Mouse (Mus musculus): ENCODE results near the gene Zfp704.
"Not testable (repeated sequence)": the region's sequence is repeated elsewhere in the genome, so short reads cannot be mapped to it uniquely, and the experiment has no call there.

Zfp704 gene

DNA sequence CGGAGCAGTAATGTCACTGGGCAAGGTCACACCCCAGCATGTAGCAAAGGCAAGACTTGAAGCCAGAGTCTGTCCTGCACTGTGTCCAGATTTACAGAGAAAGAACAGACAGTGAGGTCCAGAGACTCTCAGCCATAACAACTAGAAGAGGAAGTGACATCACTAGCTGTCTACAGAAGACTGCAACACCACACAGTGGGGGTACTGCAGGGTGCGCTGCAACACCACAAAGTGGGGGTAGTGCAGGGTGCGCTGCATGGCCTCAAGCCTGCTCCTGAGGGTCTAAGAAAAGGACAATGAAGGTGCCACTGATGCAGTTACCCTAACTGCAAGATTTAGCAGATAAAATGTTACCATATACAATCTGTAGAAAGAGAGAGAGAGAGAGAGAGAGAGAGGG is 11.8 kb downstream of the Zfp704 start:
- no peak for DNase-seq (ENCODE audit: low spot score)

DNA sequence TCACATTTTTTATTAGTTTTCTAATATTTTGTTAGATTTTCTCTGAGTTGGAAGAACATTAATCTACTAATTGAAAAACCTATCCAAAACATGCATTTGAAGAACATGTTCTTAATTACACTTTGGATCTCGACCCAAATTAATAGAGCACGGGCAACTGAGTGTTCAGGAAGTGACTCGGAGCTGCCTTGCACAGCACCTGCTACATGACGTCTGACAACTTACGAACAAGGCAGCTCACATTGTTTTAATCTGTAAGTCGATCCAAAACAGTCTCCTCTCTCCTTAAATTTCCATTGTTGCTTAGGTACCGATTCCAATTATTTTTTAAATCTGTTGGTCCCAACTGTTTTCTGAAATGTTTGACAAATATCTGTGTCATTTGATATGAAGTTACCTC is 15.4 kb downstream of the Zfp704 start:
- DNase-seq (ENCODE audit: low spot score): no peak

DNA sequence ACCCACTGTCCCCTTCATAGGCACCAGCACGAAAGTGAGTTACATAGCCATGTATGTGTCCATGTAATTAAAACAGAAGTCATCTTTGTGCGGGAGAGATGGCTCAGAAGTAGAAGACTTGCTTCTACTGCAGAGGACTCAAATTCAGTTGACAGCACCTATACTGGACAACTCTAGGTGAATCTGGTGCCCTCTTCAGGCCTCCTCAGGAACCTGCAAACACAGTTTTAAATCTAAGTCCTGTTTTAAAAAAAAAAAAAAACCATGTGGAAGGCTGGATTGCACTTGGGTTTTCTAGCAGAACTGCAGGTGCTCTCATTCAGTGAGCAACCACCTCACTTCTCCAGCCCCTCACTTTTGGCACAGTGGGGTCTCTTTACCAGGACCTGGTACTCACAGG is 16.1 kb downstream of the Zfp704 start:
- DNase-seq (ENCODE audit: low spot score): no peak

DNA sequence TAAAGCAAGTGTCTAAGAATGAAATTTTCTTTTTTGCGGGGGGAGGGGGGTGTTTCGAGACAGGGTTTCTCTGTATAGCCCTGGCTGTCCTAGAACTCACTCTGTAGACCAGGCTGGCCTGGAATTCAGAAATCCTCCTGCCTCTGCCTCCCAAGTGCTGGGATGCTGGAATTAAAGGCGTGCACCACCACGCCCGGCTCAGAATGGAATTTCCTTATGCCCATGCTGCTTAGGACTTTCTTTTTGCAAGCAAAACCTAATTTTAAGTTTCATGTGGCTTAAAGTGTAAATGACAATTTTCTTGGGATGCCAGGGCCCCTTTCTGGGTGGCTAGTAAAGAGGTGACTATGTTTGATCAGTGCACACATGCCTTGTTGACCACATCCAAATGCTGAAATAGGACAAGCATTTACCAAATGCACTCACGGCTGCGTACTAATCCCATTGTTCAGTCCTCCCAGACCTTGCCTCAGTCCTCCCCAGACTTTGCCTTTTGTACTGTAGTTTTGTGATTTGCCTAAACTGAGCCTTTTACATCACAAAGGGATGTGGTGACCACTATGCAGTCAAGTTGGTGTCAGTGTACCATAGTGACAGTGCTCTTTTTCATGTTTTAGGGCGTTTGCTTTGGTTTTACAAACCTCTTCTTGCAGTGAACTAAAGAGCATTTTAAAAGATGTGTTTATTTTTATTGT is 18.3 kb downstream of the Zfp704 start:
- DNase-seq (ENCODE audit: low spot score): no peak

DNA sequence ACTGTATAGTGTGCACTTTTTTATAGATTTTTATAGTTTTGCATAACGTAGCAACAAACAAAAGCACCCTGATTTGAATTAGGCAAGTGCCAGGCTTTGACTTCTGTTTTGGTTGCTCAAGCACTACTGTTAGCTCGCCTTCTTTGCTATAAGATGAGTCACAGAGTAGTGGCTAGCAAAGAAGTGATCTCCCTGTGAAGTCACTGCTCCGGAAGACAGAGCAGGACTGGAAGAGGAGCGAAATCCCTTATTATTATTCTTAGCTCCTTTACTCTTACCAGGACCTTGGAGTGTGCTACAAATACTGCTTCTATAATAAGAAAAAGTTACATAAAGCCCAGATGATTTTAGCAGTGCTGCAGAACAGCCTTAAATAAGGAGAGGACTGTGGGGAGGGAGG is 21.2 kb downstream of the Zfp704 start:
- DNase-seq (ENCODE audit: low spot score): no peak

DNA sequence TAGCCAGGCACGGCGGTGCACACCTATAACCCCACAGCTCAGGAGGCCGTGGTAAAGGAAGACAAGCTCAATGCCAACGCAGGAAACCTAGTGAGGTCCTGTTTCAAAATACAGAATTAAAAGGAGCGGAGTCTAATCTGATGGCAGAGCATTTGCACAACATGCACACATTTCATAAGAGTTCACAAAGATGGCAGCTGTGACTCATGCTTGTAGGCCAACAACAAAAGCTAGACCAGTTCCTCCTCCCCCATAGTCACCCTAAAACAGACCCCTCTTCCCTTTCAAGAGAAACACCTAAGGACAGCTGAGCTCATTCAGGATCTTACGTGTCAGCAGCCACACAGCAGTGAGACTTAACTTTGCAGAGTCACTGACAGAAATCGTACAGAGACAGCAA is 22.6 kb downstream of the Zfp704 start:
- no peak for DNase-seq (ENCODE audit: low spot score)

DNA sequence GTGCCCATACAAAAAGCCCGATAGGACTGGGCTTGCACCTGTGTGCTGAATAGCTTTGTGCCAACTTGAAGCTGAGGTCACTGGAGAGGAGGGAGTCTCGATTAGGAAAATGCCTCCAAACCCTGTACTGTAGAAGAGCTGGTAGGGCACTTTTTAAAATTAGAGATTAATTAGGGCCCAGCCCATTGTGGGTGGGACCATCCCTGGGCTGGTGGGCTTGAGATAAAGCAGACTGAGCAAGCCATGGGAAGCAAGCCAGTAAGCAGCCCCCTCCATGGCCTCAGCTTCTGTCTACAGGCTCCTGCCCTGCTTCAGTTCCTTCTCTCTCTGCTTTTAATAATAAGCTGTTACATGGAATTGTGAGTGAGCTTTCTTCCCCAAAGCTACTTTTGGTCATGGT is 26.4 kb downstream of the Zfp704 start:
- DNase-seq (ENCODE audit: low spot score): no peak

GRCm38 (mm10) chr3:9580952-9581798 is 28.7 kb downstream of the Zfp704 start:
- no peak for DNase-seq (ENCODE audit: low spot score)

- DNase-seq (ENCODE audit: low spot score): no peak
Observed at GRCm38 (mm10) chr3:9580102-9580501, 29.8 kb downstream of the Zfp704 start.

DNA sequence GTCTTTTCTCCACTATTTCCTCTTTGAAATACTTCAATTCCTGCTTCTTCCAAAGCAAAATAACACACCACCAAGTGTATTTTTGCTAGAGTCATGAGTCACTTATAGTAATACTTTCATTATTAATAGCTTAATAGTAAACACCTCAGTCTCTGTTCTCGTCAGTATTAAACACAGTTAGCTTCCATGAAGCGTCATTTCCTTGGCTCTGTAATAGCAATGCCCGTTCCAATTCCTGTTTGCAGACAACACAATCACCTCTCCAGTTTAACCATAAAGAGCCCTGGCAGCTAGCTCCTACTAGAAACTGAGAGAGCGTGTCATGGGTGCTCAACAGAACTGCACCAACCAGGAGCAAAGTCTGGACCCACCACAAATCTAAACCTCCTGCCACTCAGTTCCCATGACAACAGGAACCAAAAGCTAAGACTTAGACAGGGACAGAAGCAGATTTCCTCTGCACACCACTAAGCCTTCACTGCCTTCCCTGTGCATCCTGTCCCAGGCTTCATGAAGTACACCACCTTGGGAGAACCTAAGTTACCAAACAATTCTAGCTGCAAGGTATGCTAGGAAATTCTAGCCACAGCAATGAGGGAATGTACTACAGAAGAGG is 30.7 kb downstream of the Zfp704 start:
- no peak for DNase-seq (ENCODE audit: low spot score)

GRCm38 (mm10) chr3:9576872-9577271 is 33.0 kb downstream of the Zfp704 start:
- no peak for DNase-seq (ENCODE audit: low spot score)

DNA sequence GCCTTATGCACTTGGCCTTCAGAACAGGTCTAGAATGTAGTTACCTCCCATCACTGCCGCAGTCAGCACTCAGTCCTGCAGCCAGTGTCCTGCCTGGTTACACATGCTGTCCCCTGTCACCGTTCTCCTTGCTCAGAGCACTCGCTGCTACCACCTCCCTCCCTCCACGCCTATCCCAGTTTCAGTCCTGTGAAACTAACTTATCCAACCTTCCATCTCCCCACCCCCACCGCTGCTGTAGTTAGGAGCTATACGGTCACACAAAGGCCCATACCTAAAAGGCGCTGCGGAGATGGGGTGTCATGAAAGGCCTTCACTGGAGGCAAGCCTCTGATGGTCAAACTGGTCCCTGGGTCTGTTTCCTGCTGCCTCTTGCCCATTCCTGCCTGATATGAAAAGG is 35.6 kb downstream of the Zfp704 start:
- no peak for DNase-seq (ENCODE audit: low spot score)

DNA sequence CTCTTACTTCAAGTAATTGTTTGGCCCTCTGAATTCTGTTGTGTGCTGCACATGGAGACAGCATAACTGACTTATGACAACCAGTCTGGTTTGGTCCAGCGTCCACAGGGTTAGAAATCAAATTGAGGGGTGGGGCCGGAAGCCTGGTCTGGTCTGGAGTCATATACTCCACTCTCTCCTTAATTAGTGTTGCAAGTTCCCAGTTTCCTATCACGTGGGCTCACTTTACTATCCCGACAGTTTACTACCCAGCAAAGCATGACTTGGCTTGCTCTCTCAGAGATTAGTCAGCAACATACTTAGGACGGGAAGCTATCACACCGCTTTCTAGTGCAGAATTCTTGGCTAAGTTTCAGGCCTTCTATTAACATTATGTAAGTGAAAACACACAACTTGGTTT is 36.3 kb downstream of the Zfp704 start:
- DNase-seq (ENCODE audit: low spot score): no peak

DNA sequence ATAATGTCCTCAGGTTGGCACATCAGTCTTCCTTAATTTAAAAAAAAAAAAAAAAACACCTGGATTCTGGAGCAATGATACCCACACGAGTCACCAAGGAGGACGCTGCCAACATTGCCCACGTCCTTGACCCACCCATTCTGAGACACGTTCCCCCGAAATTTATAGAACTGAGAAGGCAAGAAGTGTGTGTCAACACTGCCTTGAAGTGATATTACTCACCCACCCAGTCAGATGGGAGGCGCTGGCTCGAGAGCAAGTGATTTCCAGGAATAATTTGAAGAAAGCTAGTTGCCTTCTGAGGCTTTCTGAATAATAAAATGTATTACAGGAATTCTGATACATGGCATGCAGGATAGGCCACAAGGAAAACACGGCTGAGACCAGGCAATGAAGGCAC is 37.6 kb downstream of the Zfp704 start:
- DNase-seq (ENCODE audit: low spot score): no peak

- DNase-seq (ENCODE audit: low spot score): no peak
Observed at GRCm38 (mm10) chr3:9570782-9571181, 39.1 kb downstream of the Zfp704 start.

DNA sequence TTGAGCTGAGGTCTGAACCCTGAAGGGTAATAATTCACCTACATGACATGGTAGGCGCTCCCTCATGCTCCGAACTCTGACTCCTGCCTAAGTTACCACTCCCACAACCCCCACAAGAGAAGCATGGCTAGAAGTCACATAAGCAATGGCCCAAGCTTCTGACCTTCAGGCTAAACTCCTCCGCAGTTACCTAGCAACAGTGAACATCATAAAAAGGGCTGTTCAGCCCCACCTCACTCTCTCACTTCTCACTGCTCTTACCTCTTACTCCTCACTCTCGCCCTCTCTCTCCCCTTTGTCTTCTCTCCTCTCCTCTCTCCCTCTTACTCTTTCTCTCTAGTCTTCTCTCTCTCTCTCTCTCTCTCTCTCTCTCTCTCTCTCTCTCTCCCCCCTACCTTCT is 40.2 kb downstream of the Zfp704 start:
- not testable (repeated sequence) for DNase-seq (ENCODE audit: low spot score)

DNA sequence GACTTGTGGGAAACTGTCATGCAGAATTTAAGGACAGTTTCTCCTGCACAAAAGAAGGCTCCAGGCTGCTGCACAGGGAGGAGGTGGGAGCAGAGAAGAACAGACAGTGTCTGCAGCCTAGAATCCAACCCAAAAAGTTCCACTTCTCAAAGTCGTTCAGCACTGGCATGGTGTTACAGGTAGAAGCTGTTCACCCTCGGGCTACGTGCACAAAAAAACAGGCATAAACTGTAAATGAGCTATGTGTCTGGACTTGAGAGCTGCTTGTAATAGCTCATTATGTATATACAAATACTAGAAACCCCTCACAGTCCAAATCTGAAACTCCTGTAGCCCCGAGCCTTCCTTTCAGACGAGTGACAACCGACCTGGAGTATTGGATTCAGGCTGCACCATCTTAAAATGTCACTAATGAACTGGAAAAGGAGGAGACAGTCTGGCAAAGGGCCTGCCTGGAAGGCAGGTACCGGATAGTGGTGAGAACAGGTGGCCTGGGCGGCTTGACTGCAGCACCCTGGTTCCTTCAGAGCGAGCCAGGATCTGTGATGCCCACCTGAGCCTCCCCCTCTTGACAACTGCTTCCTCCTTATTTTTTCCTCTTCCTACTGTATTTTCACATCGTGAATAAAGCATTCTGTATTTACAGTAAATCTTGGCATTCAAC is 41.2 kb downstream of the Zfp704 start:
- no peak for DNase-seq (ENCODE audit: low spot score)

DNA sequence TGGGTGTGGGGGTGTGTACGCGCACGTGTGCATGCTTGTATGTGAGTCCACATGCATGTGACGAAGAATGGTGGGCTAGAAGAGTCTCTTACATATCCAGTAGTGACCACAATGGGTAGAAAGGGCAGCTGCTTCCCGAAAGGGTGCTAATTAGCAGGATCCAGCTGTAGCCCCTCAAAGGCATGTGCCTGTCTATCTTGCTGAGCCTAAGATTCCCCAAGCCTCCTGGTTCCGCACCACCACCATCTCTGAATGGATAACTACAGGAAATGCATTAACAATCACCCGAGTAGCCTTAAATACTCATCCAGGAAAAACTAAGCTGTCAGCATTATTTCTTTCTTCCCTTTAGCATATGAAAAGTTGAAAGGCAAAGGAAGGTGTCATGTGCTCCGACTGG is 41.9 kb downstream of the Zfp704 start:
- no peak for DNase-seq (ENCODE audit: low spot score)

- no peak for DNase-seq (ENCODE audit: low spot score)
Observed at GRCm38 (mm10) chr3:9566831-9567230, 43.1 kb downstream of the Zfp704 start.

DNA sequence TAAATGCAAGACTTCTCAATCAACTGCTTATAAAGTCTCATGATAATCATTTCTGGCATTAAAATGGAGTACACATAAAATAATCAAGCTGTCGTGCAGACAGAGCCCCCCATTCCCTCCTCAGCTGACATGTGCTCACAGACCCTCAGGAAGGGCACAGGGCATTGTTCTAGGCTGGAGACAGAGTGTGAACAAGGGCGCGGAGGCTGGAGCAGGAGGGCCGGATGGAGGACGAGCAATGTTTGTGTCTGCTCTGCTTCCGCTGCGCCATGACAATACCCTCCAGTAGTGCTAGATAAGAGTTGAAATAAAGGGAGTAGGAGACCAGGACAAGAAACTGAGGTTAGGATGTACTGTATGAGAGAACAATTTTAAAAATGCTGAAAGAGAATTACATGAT is 46.3 kb downstream of the Zfp704 start:
- no peak for DNase-seq (ENCODE audit: low spot score)

DNA sequence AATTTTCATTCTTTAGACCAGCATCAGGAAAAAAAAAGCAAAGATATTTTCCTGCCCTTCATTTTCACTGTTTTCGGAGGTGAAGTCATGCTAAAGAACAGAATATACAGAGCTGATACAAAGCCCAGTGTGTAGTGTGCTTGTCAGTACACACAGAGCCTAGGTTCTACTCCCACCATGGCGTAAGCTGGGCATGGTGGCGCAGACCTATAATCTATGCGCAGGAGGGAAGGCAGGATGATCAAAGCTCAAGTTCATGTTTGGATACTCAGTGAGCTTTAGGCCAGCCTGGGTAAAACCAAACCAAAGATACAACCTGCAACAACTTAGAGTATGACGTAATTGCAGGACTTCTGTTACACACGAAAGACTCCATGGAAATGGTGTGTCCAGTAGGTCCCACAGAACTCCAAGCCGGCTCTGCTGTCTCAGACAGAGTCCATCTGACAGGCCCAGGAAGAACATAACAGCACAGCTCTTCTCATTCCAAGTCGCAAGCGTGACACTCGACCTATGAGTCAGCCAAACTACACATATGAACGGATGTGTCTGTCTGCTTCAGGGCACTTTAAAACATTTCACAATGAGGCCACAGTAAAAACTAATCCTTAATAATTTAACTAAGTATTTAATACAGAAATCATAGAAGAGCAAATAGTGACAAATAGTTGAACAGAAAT is 47.1 kb downstream of the Zfp704 start:
- DNase-seq (ENCODE audit: low spot score): no peak

Measured in layer of hippocampus, adult 11-12 months (tissue).